Mouse (Mus musculus) effector memory CD4-positive, alpha-beta T cell, adult 7 months (primary cell): ENCODE results near the gene Fam228b. TPM values are rescaled to one million over a fixed set of nuclear protein-coding genes. Genes with fewer than 3 reads are reported as not detected.

ENCODE experiments used
- polyA plus RNA-seq: library from polyadenylated mRNA; unstranded; fragments of 100-300 nt; shearing (Covaris generic); gene quantifications from one replicate; pipeline ENCODE4 v1.2.1, GENCODE M21; 2017

Fam228b gene
- not detected for polyA plus RNA-seq

GRCm38 (mm10) chr12:4768492-4769332 lies at the start of gene Fam228b, which contains the start of gene Pfn4:
Fam228b (minus strand) TSS chr12:4769267.
Pfn4 (plus strand) TSS chr12:4769022.

GRCm38 (mm10) chr12:4817361-4818101 lies 48.5 kb upstream of the Fam228b start, which contains the start of gene Sf3b6:
Sf3b6 (plus strand) TSS chr12:4817544.

GRCm38 (mm10) chr12:4738031-4738576 lies 31.0 kb downstream of the Fam228b start, which contains the start of gene Fam228a:
Fam228a (minus strand) TSS chr12:4738430.

Other genes with a start within 250 kb of the Fam228b start
- gene Itsn2, start 176.6 kb downstream of the Fam228b start, polyA plus RNA-seq = 166 TPM
- not detected for gene Gm3625, start 176.3 kb downstream of the Fam228b start, polyA plus RNA-seq
- 0.34 TPM for gene Fam228a, start 30.8 kb downstream of the Fam228b start, polyA plus RNA-seq
- gene Pfn4, start 245 bp downstream of the Fam228b start, polyA plus RNA-seq = not detected
- 358 TPM for gene Sf3b6, start 48.3 kb upstream of the Fam228b start, polyA plus RNA-seq
- gene Fkbp1b, start 72.3 kb upstream of the Fam228b start, polyA plus RNA-seq = not detected
- 4.6 TPM for gene Wdcp, start 74.0 kb upstream of the Fam228b start, polyA plus RNA-seq
- 0.37 TPM for gene Mfsd2b, start 105.1 kb upstream of the Fam228b start, polyA plus RNA-seq
- 81.3 TPM for gene Ubxn2a, start 138.4 kb upstream of the Fam228b start, polyA plus RNA-seq
- 43.1 TPM for gene Atad2b, start 148.1 kb upstream of the Fam228b start, polyA plus RNA-seq